Mouse (Mus musculus): ENCODE data around the gene Kctd7.

- TF ChIP-seq CTCF (IDR thresholded peaks at IDR 0.05; ENCODE audit: low read depth): no peak
- TF ChIP-seq EP300 (optimal IDR thresholded peaks at IDR 0.05): no peak
Measured at GRCm38 (mm10) chr5:130109348-130109747, 35.3 kb upstream of the Kctd7 start.
